11 mouse cellular contexts compared by ENCODE assay signal in the genomic region with DNA sequence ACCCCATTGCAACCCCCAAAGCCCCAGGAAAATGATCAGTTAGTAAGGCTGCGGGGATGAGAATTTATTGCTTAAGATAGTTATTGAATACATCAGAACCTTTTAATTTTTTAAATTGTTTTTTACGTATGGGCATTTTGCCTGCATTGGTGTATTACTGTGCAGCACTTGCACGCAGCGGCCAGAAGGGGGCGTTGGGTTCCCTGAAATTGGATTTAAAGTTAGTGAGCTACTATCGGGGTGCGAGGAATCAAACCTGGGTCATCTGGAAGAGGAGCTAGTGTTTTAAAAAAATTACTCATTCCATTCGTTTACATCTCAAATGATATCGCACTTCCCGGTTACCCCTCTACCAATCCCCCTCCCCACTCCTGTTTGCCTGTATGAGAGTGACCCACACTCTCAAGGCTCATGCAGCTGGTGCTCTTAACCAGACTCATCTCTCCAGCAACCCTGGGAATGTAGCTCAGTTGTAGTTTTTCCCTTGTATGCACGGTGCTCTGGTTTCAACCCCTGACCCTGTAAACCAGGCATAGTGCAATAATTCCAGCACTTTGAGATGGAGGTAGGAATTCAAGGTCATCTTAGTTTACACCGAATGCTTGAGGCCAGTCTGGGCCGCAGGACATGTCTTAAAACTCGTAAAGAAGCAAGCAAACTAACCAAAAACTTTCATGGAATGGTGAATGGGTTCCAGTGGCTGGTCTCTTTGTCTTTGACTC. TPM values are rescaled to one million over a fixed set of nuclear protein-coding genes. Genes with fewer than 3 reads are reported as not detected.
DNase-seq lines count a peak whose midpoint lies in the region; ATAC-seq and TF ChIP-seq lines count a peak whose summit lies in the region.
"Had no signal": no experiment of that assay in that cellular context is flagged by ENCODE, and none has a peak within 500 bp of the region (broad histone marks: within the 10 kb centered on the region; RNA-seq: fewer than 3 reads in every experiment).

No protein-coding gene starts in this region.

- no peak overlapping the region for H3K9ac ChIP-seq in hindbrain, embryonic 11.5 days (ENCODE audit: low read depth, low read length)
- no peak overlapping the region for H3K9ac ChIP-seq in hindbrain, embryonic 13.5 days
- no peak overlapping the region for H3K9ac ChIP-seq in liver, adult 2 months (ENCODE audit: low read depth, low read length)
- H3K9ac ChIP-seq: limb, embryonic 13.5 days; stomach, embryonic 15.5 days had no signal

- no peak for TF ChIP-seq POLR2A in liver, adult 2 months (IDR thresholded peaks at IDR 0.05; ENCODE audit: extremely low read depth, insufficient read depth, low read length)

- DNase-seq in hindbrain, embryonic 11.5 days (ENCODE audit: low spot score), result peak; percentile 19
- DNase-seq in 3T3-L1 (ENCODE audit: low read depth, low spot score), result peak; percentile 31
- no peak for DNase-seq in liver, adult 2 months (ENCODE audit: extremely low read depth, low read depth, low spot score)
- no peak for DNase-seq in right cerebral cortex, postnatal 4 days
- DNase-seq in gastrocnemius, postnatal 10 days, result no peak
- DNase-seq in limb, embryonic 10.5 days (ENCODE audit: low spot score), result no peak
- DNase-seq: kidney, adult 8-10 months had no signal

- peak; percentile 95 for TF ChIP-seq CTCF in E14TG2a.4 (conservative IDR thresholded peaks at IDR 0.05; ENCODE audit: low read length)
- TF ChIP-seq CTCF in liver, adult 2 months (IDR thresholded peaks at IDR 0.05; ENCODE audit: low read depth, low read length), result peak; percentile 65

- no peak for ATAC-seq in hindbrain, embryonic 11.5 days (ENCODE audit: low FRiP score)
- no peak for ATAC-seq in hindbrain, embryonic 13.5 days (ENCODE audit: low FRiP score)

- no peak overlapping the region for H3K27ac ChIP-seq in hindbrain, embryonic 11.5 days (ENCODE audit: low read depth, low read length)
- no peak overlapping the region for H3K27ac ChIP-seq in hindbrain, embryonic 13.5 days
- no peak overlapping the region for H3K27ac ChIP-seq in liver, adult 2 months (replicated peaks; ENCODE audit: insufficient read depth, low read depth, low read length)
- H3K27ac ChIP-seq in limb, embryonic 10.5 days, result no peak overlapping the region
- H3K27ac ChIP-seq: limb, embryonic 13.5 days; stomach, embryonic 15.5 days had no signal

- 53% methylated on average over 14 of the region's 14 CpGs for WGBS in hindbrain, embryonic 11.5 days
- WGBS in hindbrain, embryonic 13.5 days, result 55% methylated on average over 14 of the region's 14 CpGs
- 65% methylated on average over 14 of the region's 14 CpGs for WGBS in liver, adult 2 months
- WGBS in limb, embryonic 10.5 days, result 57% methylated on average over 14 of the region's 14 CpGs

- no peaks in the 10 kb centered on the region for H3K9me3 ChIP-seq in hindbrain, embryonic 11.5 days (ENCODE audit: control insufficient read depth, low read length)
- no peaks in the 10 kb centered on the region for H3K9me3 ChIP-seq in hindbrain, embryonic 13.5 days
- no peaks in the 10 kb centered on the region for H3K9me3 ChIP-seq in E14TG2a.4 (ENCODE audit: low read length)
- H3K9me3 ChIP-seq in limb, embryonic 10.5 days (replicated peaks), result no peaks in the 10 kb centered on the region
- H3K9me3 ChIP-seq: limb, embryonic 13.5 days; stomach, embryonic 15.5 days had no signal

- H3K4me1 ChIP-seq in hindbrain, embryonic 11.5 days (replicated peaks; ENCODE audit: control insufficient read depth, insufficient read depth, low read length), result peaks cover 2% of the 10 kb centered on the region; the same call in 1 of the 2 replicates
- peaks cover 17% of the 10 kb centered on the region for H3K4me1 ChIP-seq in hindbrain, embryonic 13.5 days (replicated peaks)
- peaks cover 72% of the 10 kb centered on the region for H3K4me1 ChIP-seq in E14TG2a.4 (replicated peaks; ENCODE audit: low read depth, low read length)
- peaks cover 3% of the 10 kb centered on the region; the same call in 1 of the 2 replicates for H3K4me1 ChIP-seq in liver, adult 2 months (ENCODE audit: control insufficient read depth, insufficient read depth, low read length)
- H3K4me1 ChIP-seq in limb, embryonic 10.5 days, result peaks cover 12% of the 10 kb centered on the region
- H3K4me1 ChIP-seq: stomach, embryonic 15.5 days had no signal

- H3K36me3 ChIP-seq in hindbrain, embryonic 11.5 days (ENCODE audit: control insufficient read depth, insufficient read depth, low read length), result no peaks in the 10 kb centered on the region
- no peaks in the 10 kb centered on the region for H3K36me3 ChIP-seq in hindbrain, embryonic 13.5 days
- peaks cover 6% of the 10 kb centered on the region for H3K36me3 ChIP-seq in E14TG2a.4 (ENCODE audit: insufficient read depth, low read length)
- peaks cover 4% of the 10 kb centered on the region; the same call in 1 of the 2 replicates for H3K36me3 ChIP-seq in liver, adult 2 months (ENCODE audit: control insufficient read depth, insufficient read depth, low read length)
- peaks cover 6% of the 10 kb centered on the region; the same call in 1 of the 2 replicates for H3K36me3 ChIP-seq in limb, embryonic 10.5 days
- H3K36me3 ChIP-seq: limb, embryonic 13.5 days; stomach, embryonic 15.5 days had no signal

- peaks cover 19% of the 10 kb centered on the region for H3K79me2 ChIP-seq in liver, adult 2 months (ENCODE audit: control insufficient read depth, insufficient read depth, low read length)

- no peak overlapping the region for H3K4me3 ChIP-seq in hindbrain, embryonic 11.5 days (ENCODE audit: low read depth, low read length)
- no peak overlapping the region for H3K4me3 ChIP-seq in hindbrain, embryonic 13.5 days
- H3K4me3 ChIP-seq in E14TG2a.4 (replicated peaks; ENCODE audit: low read length), result no peak overlapping the region
- no peak overlapping the region for H3K4me3 ChIP-seq in liver, adult 2 months (ENCODE audit: insufficient read depth, low read depth, low read length)
- no peak overlapping the region for H3K4me3 ChIP-seq in limb, embryonic 10.5 days
- H3K4me3 ChIP-seq: limb, embryonic 13.5 days; stomach, embryonic 15.5 days had no signal

- H3K27me3 ChIP-seq in hindbrain, embryonic 11.5 days (ENCODE audit: control insufficient read depth, insufficient read depth, low read length), result no peaks in the 10 kb centered on the region
- H3K27me3 ChIP-seq in hindbrain, embryonic 13.5 days, result no peaks in the 10 kb centered on the region
- no peaks in the 10 kb centered on the region for H3K27me3 ChIP-seq in E14TG2a.4 (ENCODE audit: insufficient read depth, low read length)
- no peaks in the 10 kb centered on the region for H3K27me3 ChIP-seq in liver, adult 2 months (ENCODE audit: control insufficient read depth, insufficient read depth, low read length)
- H3K27me3 ChIP-seq in limb, embryonic 10.5 days (ENCODE audit: low read depth, poor library complexity, severe bottlenecking), result no peaks in the 10 kb centered on the region
- H3K27me3 ChIP-seq: limb, embryonic 13.5 days; stomach, embryonic 15.5 days had no signal

- H3K4me2 ChIP-seq in hindbrain, embryonic 11.5 days (replicated peaks; ENCODE audit: low read depth, low read length), result no peak overlapping the region
- H3K4me2 ChIP-seq in hindbrain, embryonic 13.5 days, result no peak overlapping the region
- H3K4me2 ChIP-seq: limb, embryonic 13.5 days; stomach, embryonic 15.5 days had no signal

RNA-seq across cellular contexts. Expression of a gene that starts 1.4 kb away (rescaled TPM):
- 16.9 and 18.2 TPM in 2 replicates for polyA plus RNA-seq in hindbrain, embryonic 11.5 days (2014; fragmentation: Nextera tagmentation; extraction: Ambion mirVana)
- polyA plus RNA-seq in hindbrain, embryonic 13.5 days (2015; fragmentation: Nextera tagmentation; extraction: Ambion mirVana), result 15.1 and 15.8 TPM in 2 replicates
- total RNA-seq in liver, adult 2 months (2014; rRNA removed), result 63.0 and 65.2 TPM in 2 replicates
- polyA plus RNA-seq in liver, adult 2 months (2012; rRNA removed), result 12.0 and 12.8 TPM in 2 replicates
- 100 to 1,000 TPM; 106 to 107 TPM for total RNA-seq in gastrocnemius, postnatal 10 days (2021)
- polyA plus RNA-seq in limb, embryonic 10.5 days (2016; fragmentation: Nextera tagmentation; extraction: Ambion mirVana), result 13.6 and 13.8 TPM in 2 replicates

RNA-seq across cellular contexts. Expression of a gene that starts 10.2 kb away (rescaled TPM):
- polyA plus RNA-seq in hindbrain, embryonic 11.5 days (2014; fragmentation: Nextera tagmentation; extraction: Ambion mirVana), result 41.6 and 41.7 TPM in 2 replicates
- 28.5 and 30.4 TPM in 2 replicates for polyA plus RNA-seq in hindbrain, embryonic 13.5 days (2015; fragmentation: Nextera tagmentation; extraction: Ambion mirVana)
- total RNA-seq in liver, adult 2 months (2014; rRNA removed), result 10.7 and 14.7 TPM in 2 replicates
- 7.9 and 9.7 TPM in 2 replicates for polyA plus RNA-seq in liver, adult 2 months (2012; rRNA removed)
- total RNA-seq in gastrocnemius, postnatal 10 days (2021), result 10 to 100 TPM; 19.6 to 21.4 TPM
- polyA plus RNA-seq in limb, embryonic 10.5 days (2016; fragmentation: Nextera tagmentation; extraction: Ambion mirVana), result 44.5 and 47.3 TPM in 2 replicates

RNA-seq across cellular contexts. Expression of a gene that starts 34.3 kb away (rescaled TPM):
- 408 and 410 TPM in 2 replicates for polyA plus RNA-seq in hindbrain, embryonic 11.5 days (2014; fragmentation: Nextera tagmentation; extraction: Ambion mirVana)
- 335 and 355 TPM in 2 replicates for polyA plus RNA-seq in hindbrain, embryonic 13.5 days (2015; fragmentation: Nextera tagmentation; extraction: Ambion mirVana)
- 20.9 and 40.3 TPM in 2 replicates for total RNA-seq in liver, adult 2 months (2014; rRNA removed)
- polyA plus RNA-seq in liver, adult 2 months (2012; rRNA removed), result 1.5 and 1.8 TPM in 2 replicates
- total RNA-seq in gastrocnemius, postnatal 10 days (2021), result 100 to 1,000 TPM; 102 to 114 TPM
- 322 and 347 TPM in 2 replicates for polyA plus RNA-seq in limb, embryonic 10.5 days (2016; fragmentation: Nextera tagmentation; extraction: Ambion mirVana)

Comparison
In these comparisons a context has a peak if more than half of its experiments do, and no peak if none do; other contexts are left out.
1. DNase-seq: peak in hindbrain, embryonic 11.5 days (single experiment) and 3T3-L1 (single experiment); none in liver, adult 2 months (single experiment), right cerebral cortex, postnatal 4 days (single experiment), gastrocnemius, postnatal 10 days (single experiment) and limb, embryonic 10.5 days (single experiment).
2. RNA of a gene that starts 34.3 kb away (polyA plus RNA-seq): 408 to 410 TPM in hindbrain, embryonic 11.5 days, 322 to 347 TPM in limb, embryonic 10.5 days and 335 to 355 TPM in hindbrain, embryonic 13.5 days; 1.5 to 1.8 TPM in liver, adult 2 months; every median in the first group is over 100 times any median in the second.